Mouse (Mus musculus) heart, postnatal 10 days (tissue): Measurements from ENCODE around the gene Ice1. TPM values are rescaled to one million over a fixed set of nuclear protein-coding genes. Genes with fewer than 3 reads are reported as not detected.

Experiments
- DNase-seq, 2 experiments: peaks; one replicate each; pipeline ENCODE4 v3.0.0; 2021
- intact Hi-C: fragments of 180-260 bp; cut with DNase I; formaldehyde crosslinking; loops from one replicate; pipeline ENCODE4 v1.15.1; 2025
- total RNA-seq, 2 experiments: library from RNA; stranded (reverse); gene quantifications; 2 replicates each; pipeline ENCODE4 v1.2.3; 2021

Gene Ice1
- total RNA-seq = 10 to 100 TPM; 32.4 to 36.1 TPM

DNA sequence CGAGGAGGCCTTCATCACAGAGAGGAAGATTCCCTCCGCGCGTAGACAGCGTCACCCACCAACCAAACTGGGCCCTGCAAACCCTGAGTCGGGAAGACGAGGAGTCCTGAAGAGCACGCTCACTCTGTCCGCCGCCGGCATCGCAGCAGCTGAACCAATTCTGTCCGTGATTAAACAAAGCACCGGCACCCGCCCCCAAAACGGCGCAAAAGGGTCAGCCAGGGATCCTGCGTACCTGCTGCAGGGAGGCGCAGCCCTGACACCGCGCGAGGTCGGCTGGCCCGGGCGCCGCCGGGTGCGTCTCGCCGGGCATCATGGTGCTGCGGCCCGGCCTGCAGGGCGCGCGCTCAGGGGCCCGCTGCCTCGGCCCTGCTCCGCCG lies at the start of gene Ice1:
Gene Ice1 (minus strand): TSS at position 353 of the 380 bp plus-strand sequence.
- no peak for DNase-seq
- intact Hi-C loops = no loop called here

DNA sequence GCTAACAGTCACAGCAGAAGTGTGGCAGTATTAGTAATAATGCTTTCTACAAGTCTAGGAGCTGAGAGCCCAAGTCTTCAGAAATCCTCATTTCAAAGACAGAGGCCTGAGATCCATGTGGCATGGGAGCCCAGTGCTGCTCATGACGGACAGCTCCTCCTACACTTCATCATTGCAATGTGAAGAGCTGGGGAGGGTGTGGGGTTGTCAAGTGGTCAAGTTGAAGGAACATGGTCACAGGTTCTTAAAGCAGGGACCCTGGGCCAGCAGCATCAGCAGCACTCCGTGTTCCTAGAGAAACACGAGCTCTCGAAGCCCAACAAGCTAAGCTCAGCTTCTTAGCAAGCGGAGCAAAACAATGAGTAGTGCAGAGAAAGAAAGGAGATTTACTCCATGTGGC lies 48.4 kb upstream of the Ice1 start:
- no peak for DNase-seq
- intact Hi-C loops = no loop called here

DNA sequence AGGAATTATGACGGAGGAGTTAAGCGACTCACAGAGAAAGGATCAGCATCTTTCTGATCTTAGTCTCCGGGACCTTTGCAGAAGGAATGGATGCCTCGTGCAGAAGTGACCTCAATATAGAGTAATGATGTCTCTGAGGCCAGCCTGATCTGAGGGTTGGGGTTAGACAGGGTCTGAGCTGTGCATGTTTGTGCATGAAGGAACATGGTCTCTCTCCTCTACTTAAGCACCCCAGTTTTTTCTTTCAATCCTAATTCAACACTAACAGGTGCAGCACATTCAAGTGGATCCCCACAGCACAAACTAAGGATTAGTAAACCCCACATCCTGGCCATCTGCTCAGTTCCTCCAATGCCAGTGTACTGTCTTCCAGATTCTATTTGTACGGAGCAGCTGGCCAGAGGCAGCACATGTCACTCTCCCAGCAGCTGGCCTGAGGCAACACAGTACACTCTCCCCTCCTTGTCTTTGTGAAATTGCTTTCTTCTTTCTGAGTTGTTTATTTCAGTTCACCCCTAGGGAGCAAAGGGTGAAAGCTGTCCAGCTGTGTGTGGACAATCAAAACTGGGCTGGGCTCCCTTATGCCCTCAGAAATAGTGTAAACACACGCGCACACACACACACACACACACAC lies 47.7 kb upstream of the Ice1 start:
- peak in 1 of 2 experiments; percentile 19 for DNase-seq

GRCm38 (mm10) chr13:70681411-70682183 lies 44.2 kb upstream of the Ice1 start:
- intact Hi-C loops = no loop called here

More for the DNA sequence above, 47.7 kb upstream of the Ice1 start:
- intact Hi-C loops = no loop called here

GRCm38 (mm10) chr13:70680316-70680715 lies 42.9 kb upstream of the Ice1 start:
- no peak for DNase-seq
- intact Hi-C loops = no loop called here

More at GRCm38 (mm10) chr13:70681411-70682183, 44.2 kb upstream of the Ice1 start:
- DNase-seq = no peak

DNA sequence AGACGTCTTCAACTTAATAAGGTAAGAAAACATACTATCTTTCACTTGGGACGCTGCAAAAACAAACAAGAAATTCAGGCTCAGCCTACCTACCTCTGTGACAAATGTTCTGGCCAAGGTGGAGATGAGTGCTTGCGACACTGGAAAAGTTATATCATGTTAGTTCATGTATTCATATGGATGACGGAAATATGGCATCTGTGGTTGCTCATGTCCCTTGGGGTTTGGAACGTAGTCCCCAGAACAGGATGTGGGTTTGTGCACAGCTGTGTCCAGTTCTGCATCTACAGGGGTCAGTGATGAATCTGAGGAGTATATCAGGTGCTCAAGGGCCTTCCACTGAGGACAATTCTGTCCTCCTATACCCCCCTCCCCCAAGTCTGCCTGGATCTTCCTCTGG lies 40.3 kb upstream of the Ice1 start:
- intact Hi-C loops = no loop called here
- DNase-seq = no peak

- intact Hi-C loops = no loop called here
- peak in 1 of 2 experiments; percentile 10 for DNase-seq
Observed at GRCm38 (mm10) chr13:70676243-70677183, 39.1 kb upstream of the Ice1 start.

GRCm38 (mm10) chr13:70674998-70675397 lies 37.6 kb upstream of the Ice1 start:
- intact Hi-C loops = no loop called here

GRCm38 (mm10) chr13:70670080-70670479 lies 32.6 kb upstream of the Ice1 start:
- DNase-seq = no peak
- intact Hi-C loops = no loop called here

More at GRCm38 (mm10) chr13:70674998-70675397, 37.6 kb upstream of the Ice1 start:
- no peak for DNase-seq

DNA sequence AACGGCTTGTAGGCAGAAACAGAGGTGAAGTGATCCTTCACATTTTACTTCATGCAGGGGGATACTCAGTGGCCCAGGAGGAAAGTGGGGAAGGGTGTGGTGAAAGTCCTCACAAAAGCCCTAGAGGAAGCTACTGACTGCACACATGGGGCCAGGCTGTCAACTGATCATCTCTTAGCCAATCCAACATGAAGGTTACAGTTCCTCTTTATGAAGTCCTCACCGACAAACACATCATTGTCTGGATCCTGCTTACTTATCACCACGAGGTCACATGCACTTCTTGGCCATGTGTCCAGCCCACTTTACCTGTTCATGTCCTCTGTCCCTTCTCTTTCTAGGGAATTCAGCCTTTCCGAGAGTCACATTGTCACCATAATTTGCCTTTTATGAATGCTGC lies 22.3 kb upstream of the Ice1 start:
- no peak for DNase-seq
- intact Hi-C loops = no loop called here

GRCm38 (mm10) chr13:70656741-70657140 lies 19.3 kb upstream of the Ice1 start:
- intact Hi-C loops = no loop called here
- no peak for DNase-seq

- intact Hi-C loops = no loop called here
- DNase-seq = no peak
Observed at GRCm38 (mm10) chr13:70656329-70656728, 18.9 kb upstream of the Ice1 start.

- DNase-seq = no peak
- intact Hi-C loops = no loop called here
Observed at GRCm38 (mm10) chr13:70655570-70655969, 18.1 kb upstream of the Ice1 start.

DNA sequence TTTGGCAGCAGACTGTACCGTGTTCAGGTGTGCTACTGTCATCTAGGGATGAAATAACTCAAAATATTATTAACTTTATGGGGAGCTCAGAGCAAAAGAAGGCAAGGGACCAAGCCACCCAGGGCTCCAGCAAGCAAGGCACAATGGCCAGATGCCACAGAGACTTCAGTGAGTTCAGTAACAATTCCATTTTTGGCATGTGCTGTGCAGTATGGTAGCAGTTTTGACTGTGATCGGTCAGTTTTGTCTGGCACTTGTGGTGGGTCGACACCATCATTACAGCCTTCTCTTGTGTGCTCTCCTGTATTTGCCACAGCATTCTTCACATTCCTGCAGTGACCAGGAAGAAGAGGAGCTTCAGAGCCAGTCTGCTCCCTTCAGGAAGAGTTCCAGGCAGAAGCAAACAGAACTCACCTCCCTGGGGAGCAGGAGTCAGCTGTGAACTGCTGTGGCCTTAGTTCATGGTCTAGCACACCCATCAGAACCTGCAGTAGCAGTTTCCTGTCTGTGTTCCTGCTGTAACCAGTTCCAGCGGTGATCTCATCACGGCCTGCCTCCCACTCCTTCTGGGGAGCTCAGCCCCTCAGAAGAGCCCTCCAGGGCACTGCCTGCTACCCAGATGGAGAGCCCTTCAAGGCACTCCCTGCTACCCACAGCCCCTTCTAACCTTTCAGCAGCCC lies 16.8 kb upstream of the Ice1 start:
- intact Hi-C loops = no loop called here
- peak; percentile 78 to 82 for DNase-seq

- no peak for DNase-seq
- intact Hi-C loops = no loop called here
Observed at GRCm38 (mm10) chr13:70653457-70653856, 16.0 kb upstream of the Ice1 start.

DNA sequence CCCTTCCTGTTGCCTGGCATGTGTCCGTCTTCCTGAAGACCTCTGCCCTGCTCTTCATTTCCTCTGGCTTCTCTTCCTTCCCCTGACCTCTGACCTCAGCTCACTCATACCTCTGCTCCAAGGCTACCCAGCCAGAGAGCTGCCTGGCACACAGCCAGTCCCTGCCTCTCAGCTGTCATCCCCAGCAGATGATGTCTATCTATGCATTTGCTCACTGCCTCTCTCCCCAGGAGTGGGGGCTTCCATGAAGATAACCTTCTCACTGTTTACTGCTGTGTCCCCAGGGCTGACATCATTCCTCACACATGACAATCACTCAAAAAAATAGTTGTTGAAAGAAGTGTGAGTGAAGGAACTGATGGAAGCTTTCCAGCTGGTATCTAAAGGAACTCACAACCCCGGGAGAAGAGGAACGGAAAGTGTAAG lies 12.6 kb upstream of the Ice1 start:
- intact Hi-C loops = no loop called here
- peak; percentile 36 to 44 for DNase-seq

- intact Hi-C loops = no loop called here
- DNase-seq = no peak
Observed at GRCm38 (mm10) chr13:70645968-70646505, 8.6 kb upstream of the Ice1 start.

DNA sequence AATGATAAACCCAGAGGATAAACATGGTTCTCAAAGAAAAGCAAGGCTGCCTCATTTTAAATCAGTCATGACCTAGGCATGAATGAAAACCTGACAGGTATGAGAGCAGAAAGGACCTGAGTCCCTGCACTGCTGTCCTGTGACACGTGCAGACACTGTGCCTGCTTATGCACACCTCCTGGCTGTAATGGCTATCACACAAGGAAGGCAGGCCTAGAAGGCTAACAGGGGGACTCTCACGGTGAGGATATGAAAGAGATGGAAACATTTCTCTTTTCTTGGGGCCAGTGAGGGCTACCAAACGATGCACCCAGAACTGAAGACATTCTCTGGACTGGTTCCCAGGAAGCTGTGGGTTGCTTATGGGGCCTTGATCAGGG lies 6.6 kb upstream of the Ice1 start:
- intact Hi-C loops = loop anchor here (5.0 kb wide), 1 partner anchor 238 kb away; no protein-coding TSS in a partner anchor

DNA sequence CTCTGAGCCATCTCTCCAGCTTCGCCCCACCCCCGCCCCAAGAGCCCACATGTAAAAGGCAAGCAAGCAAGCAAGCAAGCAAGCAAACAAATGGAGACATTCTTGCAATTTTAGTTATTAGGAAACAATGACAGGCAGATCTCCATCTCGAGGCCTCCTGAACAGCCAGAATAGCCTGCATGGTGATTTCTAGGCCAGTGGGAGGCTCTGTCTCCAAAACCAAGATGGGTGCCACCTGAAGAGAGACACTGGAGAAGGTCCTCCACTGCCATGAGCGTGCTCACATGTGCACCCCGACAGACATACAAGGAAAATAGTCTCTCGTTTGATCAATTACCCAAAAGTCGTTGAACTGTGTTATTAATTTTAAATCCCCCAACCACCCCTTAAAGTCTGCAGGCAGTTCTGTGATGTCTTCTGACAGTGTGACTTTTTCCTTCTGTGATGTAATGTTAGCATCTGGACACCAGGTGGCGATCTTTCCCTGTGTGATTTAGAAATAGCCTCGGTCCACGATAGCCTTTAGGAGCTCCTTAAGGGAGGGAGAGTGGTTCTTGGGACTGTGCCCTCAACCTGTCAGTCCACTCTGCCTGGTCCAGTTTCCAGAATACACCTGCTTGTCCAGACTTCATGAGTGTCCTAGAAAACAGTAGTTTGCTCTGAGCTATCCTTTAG lies 6.1 kb upstream of the Ice1 start:
- peak; percentile 62 to 81 for DNase-seq
- intact Hi-C loops = loop anchor here (1.0 to 5.0 kb wide), 5 partner anchors 33 to 358 kb away; no protein-coding TSS in a partner anchor

More for the DNA sequence above, 6.6 kb upstream of the Ice1 start:
- no peak for DNase-seq
